Mouse (Mus musculus): ENCODE data around the gene Nkx2-2. TPM values are rescaled to one million over a fixed set of nuclear protein-coding genes. Genes with fewer than 3 reads are reported as not detected.

Nkx2-2 gene
- polyA plus RNA-seq, 1 experiment from 2014 or later: not detected

DNA sequence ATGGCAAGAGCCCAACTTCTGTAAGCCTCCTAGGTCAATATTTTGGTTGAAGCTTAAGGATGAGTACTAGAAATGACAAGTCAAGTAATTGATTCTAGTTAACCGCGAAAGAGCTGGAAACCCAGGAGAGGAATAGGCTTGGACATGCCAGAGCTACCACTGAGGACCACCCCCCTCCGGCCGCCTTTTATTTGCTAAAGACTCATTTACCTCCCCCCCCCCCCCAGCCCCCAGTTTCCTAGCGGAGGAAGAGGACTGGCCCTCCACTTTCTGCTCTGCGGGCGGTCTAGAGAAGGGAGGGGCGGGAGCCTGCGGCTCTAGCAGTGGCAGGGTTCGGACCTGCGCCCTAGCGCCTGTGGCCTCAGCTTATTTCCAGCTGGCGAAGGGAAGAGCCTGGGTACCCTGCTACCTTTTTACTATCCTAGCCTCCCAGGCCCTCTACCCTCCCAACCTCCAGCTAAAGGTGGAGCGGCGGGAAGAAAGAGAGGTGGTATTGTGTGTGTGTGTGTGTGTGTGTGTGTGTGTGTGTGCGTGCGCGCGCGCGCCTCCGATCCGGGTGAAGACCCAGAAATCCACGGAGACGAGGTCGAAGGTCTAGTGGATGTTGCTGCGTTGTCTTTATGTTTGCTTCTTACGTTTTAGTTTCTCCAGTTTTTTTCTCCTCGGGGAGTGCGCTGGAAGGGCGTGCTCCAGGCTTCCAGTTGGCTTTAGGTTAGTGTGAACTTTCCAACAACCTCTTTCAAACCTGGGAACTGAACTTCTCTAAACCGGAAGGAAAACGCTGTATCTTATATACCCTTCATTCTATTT lies 6.8 kb downstream of the Nkx2-2 start:
- no peaks in the 10 kb centered on the region for H3K36me3 ChIP-seq
- WGBS: under 1% methylated on average over 33 of the region's 33 CpGs
- no peaks in the 10 kb centered on the region for H3K9me3 ChIP-seq (replicated peaks)
- peak overlapping the region; percentile 4; the same call in 1 of the 2 replicates for H3K4me3 ChIP-seq
- DNase-seq (ENCODE audit: low spot score): peak; percentile 69
- no peak overlapping the region for H3K27ac ChIP-seq
- peaks cover 41% of the 10 kb centered on the region for H3K4me1 ChIP-seq
- peaks cover 100% of the 10 kb centered on the region for H3K27me3 ChIP-seq (ENCODE audit: low read depth, poor library complexity, severe bottlenecking)

DNA sequence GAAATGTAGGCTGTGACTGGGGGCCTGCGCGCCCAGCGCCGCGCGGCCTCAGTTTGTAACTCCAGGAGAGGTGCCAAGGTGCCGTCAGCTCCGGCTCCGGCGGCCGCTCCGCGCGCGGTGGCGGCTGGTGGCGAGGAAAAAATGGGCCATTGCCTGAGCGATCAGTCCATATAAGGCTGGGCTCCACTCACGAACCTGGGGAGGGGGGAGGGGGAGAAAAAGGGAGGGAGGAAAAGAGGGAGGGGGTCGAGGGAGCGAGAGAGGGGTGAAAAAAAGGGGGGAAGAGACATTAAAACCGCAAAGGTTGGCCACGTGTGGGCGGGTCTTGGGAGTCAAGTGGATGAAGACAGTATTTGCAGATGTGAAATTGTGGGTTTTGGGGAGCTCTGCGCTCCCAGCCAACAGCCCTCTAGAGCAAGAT lies 7.8 kb downstream of the Nkx2-2 start:
- peaks cover 41% of the 10 kb centered on the region for H3K4me1 ChIP-seq
- DNase-seq (ENCODE audit: low spot score): peak; percentile 58
- no peaks in the 10 kb centered on the region for H3K9me3 ChIP-seq (replicated peaks)
- no peaks in the 10 kb centered on the region for H3K36me3 ChIP-seq
- peaks cover 100% of the 10 kb centered on the region for H3K27me3 ChIP-seq (ENCODE audit: low read depth, poor library complexity, severe bottlenecking)
- WGBS: under 1% methylated on average over 25 of the region's 25 CpGs
- no peak overlapping the region for H3K4me3 ChIP-seq
- H3K27ac ChIP-seq: no peak overlapping the region

DNA sequence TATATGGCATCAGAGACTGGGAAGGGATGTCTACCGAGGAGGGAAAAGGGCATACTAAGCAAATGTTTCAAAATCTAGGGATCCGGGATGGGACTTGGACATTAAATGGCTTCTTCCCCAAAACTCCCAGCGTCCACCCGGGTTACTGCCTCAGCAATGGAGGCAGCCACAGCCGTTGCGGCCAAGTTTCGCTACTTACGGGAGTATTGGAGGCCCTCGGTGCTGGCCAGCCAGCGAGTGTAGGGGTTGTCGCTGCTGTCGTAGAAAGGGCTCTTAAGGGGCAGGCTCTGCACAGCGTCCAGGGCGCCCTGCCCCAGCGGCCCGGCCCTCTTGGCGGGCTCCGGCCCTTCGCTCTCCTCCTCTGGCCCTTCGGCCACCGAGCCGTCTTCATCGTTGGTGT lies 8.5 kb downstream of the Nkx2-2 start:
- WGBS: under 1% methylated on average over 23 of the region's 23 CpGs
- peaks cover 41% of the 10 kb centered on the region for H3K4me1 ChIP-seq
- peak; percentile 68 for DNase-seq (ENCODE audit: low spot score)

DNA sequence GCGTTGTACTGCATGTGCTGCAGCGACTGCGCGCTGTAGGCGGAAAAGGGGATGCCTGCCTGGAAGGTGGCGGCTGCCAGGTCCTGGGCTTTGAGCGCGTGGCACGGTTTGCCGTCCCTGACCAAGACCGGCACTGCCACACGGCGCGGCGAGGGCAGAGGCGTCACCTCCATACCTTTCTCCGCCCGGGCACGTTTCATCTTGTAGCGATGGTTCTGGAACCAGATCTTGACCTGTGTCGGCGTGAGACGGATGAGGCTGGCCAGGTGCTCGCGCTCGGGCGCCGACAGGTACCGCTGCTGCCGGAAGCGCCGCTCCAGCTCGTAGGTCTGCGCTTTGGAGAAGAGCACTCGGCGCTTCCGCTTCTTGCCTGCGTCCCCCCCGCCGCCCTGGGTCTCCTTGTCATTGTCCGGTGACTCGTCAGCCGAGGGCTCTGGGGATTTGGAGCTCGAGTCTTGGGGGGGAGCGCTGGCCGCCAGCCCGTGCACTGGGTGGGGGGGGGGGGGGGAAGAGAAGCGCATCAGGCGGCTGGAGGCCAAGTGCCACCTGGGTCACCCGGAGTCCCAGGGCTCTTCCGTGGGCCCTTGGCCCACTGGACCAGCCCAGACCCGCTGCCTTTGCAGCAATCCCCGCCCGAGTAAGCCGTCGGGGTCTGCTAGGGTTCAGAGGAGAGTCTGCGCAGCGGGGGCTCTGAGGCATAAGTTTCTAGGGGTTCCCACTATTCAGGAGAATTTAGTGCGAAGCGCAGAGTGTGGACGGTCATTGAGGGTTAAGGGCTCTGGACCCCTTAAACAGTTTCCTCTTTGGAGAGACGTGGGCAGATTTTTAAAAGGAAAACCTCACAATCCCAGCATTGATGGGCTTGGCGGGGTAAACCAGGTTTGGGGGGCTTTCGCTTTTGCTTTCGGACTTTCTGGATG lies 9.7 kb downstream of the Nkx2-2 start:
- DNase-seq (ENCODE audit: low spot score): peak; percentile 69
- under 1% methylated on average over 62 of the region's 65 CpGs for WGBS
- H3K4me1 ChIP-seq: peaks cover 32% of the 10 kb centered on the region

More for the DNA sequence above, 8.5 kb downstream of the Nkx2-2 start:
- H3K36me3 ChIP-seq: no peaks in the 10 kb centered on the region
- no peak overlapping the region for H3K4me3 ChIP-seq
- peaks cover 100% of the 10 kb centered on the region for H3K27me3 ChIP-seq (ENCODE audit: low read depth, poor library complexity, severe bottlenecking)
- H3K9me3 ChIP-seq (replicated peaks): no peaks in the 10 kb centered on the region
- no peak overlapping the region for H3K27ac ChIP-seq

DNA sequence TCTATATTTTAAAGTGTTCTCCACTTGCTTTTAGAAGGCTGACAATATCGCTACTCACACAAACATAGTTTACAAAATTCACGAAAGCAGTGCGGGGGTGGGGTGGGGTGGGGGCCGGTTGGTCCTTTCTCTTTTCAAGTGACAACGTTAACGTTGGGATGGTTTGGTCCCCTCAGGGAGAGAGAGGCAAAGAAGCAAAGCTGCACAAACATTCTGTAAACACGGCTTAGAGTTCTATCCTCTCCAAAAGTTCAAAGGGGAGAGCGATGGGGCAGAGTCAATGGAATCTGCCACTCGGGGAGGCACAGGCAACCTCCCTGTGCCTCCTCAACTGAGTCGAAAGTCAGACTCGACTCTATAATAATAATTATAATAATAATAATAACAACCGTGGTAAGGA lies 10.5 kb downstream of the Nkx2-2 start:
- under 1% methylated on average over 12 of the region's 12 CpGs for WGBS
- no peaks in the 10 kb centered on the region for H3K36me3 ChIP-seq

More for the DNA sequence above, 9.7 kb downstream of the Nkx2-2 start:
- Histone ChIP-seq H3K27ac (no peak overlapping the region), H3K27me3 (ENCODE audit: low read depth, poor library complexity, severe bottlenecking) (peaks cover 100% of the 10 kb centered on the region), H3K9me3 (replicated peaks) (no peaks in the 10 kb centered on the region), H3K36me3 (no peaks in the 10 kb centered on the region), H3K4me3 (peak overlapping the region; percentile 30)

DNA sequence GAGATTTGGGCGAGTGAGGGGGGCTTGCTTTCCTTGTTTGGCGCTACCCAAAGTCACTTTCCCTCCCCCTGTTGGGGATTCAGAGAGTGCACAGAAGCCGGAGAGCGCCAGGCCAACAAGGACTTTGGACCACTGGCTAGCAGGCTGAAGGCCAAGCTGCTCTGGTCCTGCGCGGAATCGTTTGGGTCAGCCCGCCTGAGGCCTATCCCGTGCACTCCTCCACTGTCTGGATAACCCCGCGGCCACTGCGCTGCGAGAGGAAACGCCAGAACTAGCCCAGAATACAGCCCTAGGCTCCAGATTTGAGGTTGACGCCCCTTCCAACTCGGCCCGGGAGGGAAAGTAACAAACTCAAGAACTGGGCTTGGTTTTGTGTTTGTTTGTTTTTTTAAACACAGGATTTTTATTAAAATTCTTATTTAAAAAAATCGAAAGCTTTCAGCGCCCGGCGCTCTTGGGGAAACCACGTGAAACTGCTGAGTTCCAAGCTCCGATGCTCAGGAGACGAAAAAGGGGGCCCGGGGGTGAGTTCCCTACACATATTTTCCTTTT lies 11.3 kb downstream of the Nkx2-2 start:
- Histone ChIP-seq H3K27ac (no peak overlapping the region), H3K4me3 (no peak overlapping the region), H3K9me3 (replicated peaks) (no peaks in the 10 kb centered on the region), H3K27me3 (ENCODE audit: low read depth, poor library complexity, severe bottlenecking) (peaks cover 100% of the 10 kb centered on the region), H3K4me1 (peaks cover 34% of the 10 kb centered on the region), H3K36me3 (no peaks in the 10 kb centered on the region)
- no peak for DNase-seq (ENCODE audit: low spot score)
- 1% methylated on average over 25 of the region's 25 CpGs for WGBS

More for the DNA sequence above, 10.5 kb downstream of the Nkx2-2 start:
- peaks cover 31% of the 10 kb centered on the region for H3K4me1 ChIP-seq
- H3K9me3 ChIP-seq (replicated peaks): no peaks in the 10 kb centered on the region
- H3K27me3 ChIP-seq (ENCODE audit: low read depth, poor library complexity, severe bottlenecking): peaks cover 100% of the 10 kb centered on the region
- DNase-seq (ENCODE audit: low spot score): peak; percentile 39
- no peak overlapping the region for H3K27ac ChIP-seq
- no peak overlapping the region; the same call in 1 of the 2 replicates for H3K4me3 ChIP-seq

DNA sequence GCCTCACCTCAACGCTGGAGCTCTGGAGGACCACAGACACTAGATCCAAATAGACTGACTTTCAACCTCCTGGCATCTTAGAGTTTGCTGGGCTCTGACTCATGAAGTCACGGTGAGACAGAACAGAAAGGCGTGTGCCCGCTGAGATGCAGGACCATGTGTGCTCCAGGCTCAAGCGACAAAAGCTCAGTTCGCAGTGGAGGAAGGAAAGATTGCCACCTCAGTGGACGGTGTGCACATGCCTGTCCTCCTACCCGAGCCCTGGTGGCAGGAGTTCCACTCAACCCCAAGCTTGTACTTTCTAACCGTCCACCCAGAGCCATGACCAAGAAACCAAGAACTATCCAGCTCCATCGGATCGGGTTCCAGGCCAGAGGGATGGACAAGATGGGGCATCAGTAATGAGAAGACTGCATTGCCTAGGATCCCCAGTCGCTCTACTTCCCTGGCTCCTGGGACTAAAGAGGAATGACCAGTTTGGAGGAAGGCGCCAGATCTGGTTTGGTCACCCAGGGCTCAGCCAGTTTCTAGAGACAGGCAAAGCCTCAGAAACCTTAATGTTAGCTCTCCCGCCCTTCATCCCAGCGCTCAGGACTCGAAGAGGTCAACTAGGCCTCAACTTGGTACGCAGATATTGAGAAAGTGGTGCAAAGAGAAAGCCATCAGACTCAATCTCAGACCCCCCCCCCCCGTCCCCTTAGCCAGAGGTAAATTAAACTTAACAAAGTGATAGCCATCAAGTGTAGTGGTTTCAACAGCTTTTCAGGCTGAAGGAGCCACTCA lies 11.9 kb downstream of the Nkx2-2 start:
- WGBS: 3% methylated on average over 18 of the region's 18 CpGs
- peak; percentile 59 for DNase-seq (ENCODE audit: low spot score)
- H3K4me3 ChIP-seq: no peak overlapping the region

DNA sequence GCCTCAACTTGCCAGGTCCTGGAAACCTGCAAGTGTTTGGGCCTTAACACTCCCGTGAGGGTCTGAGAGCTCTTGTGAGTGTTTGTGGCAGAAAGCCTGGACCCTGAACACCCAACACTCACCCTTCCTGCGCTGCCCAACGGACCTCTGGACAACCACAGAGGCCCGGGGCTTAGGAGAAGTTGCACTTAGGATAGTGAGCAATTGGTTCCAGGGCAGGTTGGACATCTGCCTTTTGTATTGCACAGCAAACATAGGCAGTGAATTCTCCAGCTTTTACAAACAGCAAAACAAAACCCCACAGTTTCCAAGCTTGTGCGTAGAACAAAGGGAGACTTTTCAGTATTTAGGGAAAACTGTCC lies 12.8 kb downstream of the Nkx2-2 start:
- DNase-seq (ENCODE audit: low spot score): peak; percentile 47
- no peak overlapping the region for H3K27ac ChIP-seq
- no peak overlapping the region for H3K4me3 ChIP-seq
- H3K9me3 ChIP-seq (replicated peaks): no peaks in the 10 kb centered on the region
- H3K36me3 ChIP-seq: no peaks in the 10 kb centered on the region
- peaks cover 99% of the 10 kb centered on the region for H3K27me3 ChIP-seq (ENCODE audit: low read depth, poor library complexity, severe bottlenecking)
- 2% methylated on average over 5 of the region's 5 CpGs for WGBS
- H3K4me1 ChIP-seq: peaks cover 27% of the 10 kb centered on the region

More for the DNA sequence above, 11.9 kb downstream of the Nkx2-2 start:
- H3K27ac ChIP-seq: no peak overlapping the region
- peaks cover 99% of the 10 kb centered on the region for H3K27me3 ChIP-seq (ENCODE audit: low read depth, poor library complexity, severe bottlenecking)
- peaks cover 28% of the 10 kb centered on the region for H3K4me1 ChIP-seq
- no peaks in the 10 kb centered on the region for H3K9me3 ChIP-seq (replicated peaks)
- H3K36me3 ChIP-seq: no peaks in the 10 kb centered on the region

DNA sequence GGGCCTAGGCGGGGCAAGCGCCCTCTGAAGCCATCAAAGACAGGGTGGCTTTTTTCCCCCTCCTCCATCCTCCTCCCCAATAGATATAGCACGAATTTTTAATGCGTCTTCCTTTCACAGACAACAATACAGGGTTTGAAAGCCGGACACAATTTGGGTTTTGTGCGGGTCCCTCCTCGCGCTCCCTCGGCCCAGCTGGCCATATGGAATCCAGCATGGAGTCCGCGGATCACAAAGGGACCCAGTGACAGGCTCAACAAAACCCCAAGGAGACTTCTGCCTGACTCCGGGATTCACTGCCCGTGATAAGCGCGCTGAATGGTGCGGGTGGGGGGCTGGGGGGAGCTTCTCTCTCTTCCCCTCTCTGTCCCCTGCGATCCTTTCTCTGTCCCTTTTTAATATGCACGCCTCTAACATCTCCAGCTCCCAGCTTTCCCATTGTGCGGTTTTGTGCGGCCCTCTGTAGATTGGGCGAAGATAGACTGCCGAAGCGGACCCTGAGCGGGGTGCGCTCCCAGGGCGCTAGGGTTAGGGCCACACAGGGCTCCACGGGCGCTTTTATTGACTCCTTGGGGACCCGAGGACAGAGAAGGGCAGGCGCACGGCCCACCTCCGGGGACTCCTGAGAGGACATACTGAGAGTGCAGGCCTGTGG lies 13.3 kb downstream of the Nkx2-2 start:
- peaks cover 97% of the 10 kb centered on the region for H3K27me3 ChIP-seq (ENCODE audit: low read depth, poor library complexity, severe bottlenecking)
- DNase-seq (ENCODE audit: low spot score): peak; percentile 47
- peaks cover 27% of the 10 kb centered on the region for H3K4me1 ChIP-seq
- 1% methylated on average over 32 of the region's 32 CpGs for WGBS
- H3K36me3 ChIP-seq: no peaks in the 10 kb centered on the region
- no peak overlapping the region for H3K27ac ChIP-seq
- H3K9me3 ChIP-seq (replicated peaks): no peaks in the 10 kb centered on the region
- no peak overlapping the region for H3K4me3 ChIP-seq

DNA sequence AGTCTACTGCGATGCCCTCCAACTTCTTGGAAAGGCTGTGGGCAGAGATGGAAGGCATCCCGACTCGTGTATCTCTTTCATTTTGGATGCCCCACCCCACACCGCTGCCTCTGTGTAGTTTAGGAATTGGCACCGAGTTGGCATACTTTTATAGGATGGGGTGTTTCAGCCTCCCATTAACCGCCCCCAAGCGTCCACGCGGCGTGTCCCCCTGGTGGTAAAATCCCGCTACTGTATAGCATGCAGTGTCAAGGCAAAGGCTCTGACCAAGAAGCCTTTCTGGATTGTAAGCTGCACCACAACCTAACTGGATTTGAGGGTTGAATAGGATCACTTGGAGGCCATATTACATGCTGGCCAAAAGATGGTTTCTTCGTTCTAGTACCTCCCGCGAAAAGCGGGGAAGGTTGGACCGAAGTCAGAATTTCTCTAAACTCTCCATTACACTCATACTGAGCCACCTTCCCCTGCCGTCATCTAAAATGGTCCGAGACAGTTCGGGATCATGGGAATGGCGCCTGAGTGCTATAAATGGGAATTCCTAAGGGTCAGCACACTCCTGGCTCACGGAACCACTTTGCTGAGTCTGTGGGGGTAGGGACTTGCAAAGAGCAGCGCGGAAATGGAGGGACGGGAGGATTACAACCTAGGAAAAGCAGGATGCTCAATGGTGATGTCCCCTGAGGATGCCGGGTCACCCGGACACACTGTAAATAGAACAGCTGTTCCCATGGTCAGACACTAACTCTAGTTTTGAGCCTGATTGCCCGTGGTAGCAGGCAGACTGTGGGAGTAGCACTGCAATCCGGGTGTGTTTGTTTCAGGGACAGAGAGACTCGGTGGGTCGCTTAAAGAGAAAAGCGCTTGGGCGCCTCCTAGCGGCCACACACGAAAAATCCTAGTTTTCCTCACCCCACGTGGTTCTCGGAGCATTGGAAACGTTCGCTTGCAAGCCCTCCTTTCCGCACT lies 15.7 kb downstream of the Nkx2-2 start:
- Histone ChIP-seq H3K27me3 (ENCODE audit: low read depth, poor library complexity, severe bottlenecking) (peaks cover 97% of the 10 kb centered on the region), H3K27ac (no peak overlapping the region), H3K36me3 (no peaks in the 10 kb centered on the region), H3K4me1 (peaks cover 13% of the 10 kb centered on the region; the same call in 1 of the 2 replicates), H3K4me3 (peak overlapping the region; percentile 46), H3K9me3 (replicated peaks) (no peaks in the 10 kb centered on the region)
- 2% methylated on average over 39 of the region's 39 CpGs for WGBS
- peak; percentile 92 for DNase-seq (ENCODE audit: low spot score)

DNA sequence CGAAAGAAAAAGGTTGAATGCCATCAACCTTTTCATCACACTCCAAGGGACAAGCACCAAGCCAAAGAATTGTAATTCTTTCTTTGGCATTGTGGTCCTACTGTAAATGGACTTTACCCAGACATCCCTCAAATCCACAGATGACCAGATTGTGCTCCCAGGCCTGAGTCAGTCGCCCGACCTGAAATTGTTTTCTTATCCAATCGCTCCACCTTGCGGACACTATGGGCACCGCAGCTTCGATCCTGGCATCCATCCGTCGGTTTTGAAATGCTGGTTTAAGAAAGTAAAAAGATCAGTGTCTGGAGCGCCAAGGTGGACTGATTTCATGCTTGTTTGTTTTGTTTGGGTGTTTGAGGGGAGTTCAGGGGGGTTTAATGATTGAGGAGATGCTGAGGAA lies 16.4 kb downstream of the Nkx2-2 start:
- H3K4me1 ChIP-seq: peaks cover 13% of the 10 kb centered on the region; the same call in 1 of the 2 replicates
- no peaks in the 10 kb centered on the region for H3K9me3 ChIP-seq (replicated peaks)
- peak overlapping the region; percentile 46 for H3K4me3 ChIP-seq
- peaks cover 93% of the 10 kb centered on the region for H3K27me3 ChIP-seq (ENCODE audit: low read depth, poor library complexity, severe bottlenecking)
- 8% methylated on average over 10 of the region's 10 CpGs for WGBS
- peak; percentile 87 for DNase-seq (ENCODE audit: low spot score)
- no peaks in the 10 kb centered on the region for H3K36me3 ChIP-seq
- no peak overlapping the region for H3K27ac ChIP-seq

Data from limb, embryonic 10.5 days (tissue).